Mouse (Mus musculus): Measurements from ENCODE around the gene Pou2f1.
"Not testable (repeated sequence)": the region's sequence is repeated elsewhere in the genome, so short reads cannot be mapped to it uniquely, and the experiment has no call there.

The Pou2f1 gene

DNA sequence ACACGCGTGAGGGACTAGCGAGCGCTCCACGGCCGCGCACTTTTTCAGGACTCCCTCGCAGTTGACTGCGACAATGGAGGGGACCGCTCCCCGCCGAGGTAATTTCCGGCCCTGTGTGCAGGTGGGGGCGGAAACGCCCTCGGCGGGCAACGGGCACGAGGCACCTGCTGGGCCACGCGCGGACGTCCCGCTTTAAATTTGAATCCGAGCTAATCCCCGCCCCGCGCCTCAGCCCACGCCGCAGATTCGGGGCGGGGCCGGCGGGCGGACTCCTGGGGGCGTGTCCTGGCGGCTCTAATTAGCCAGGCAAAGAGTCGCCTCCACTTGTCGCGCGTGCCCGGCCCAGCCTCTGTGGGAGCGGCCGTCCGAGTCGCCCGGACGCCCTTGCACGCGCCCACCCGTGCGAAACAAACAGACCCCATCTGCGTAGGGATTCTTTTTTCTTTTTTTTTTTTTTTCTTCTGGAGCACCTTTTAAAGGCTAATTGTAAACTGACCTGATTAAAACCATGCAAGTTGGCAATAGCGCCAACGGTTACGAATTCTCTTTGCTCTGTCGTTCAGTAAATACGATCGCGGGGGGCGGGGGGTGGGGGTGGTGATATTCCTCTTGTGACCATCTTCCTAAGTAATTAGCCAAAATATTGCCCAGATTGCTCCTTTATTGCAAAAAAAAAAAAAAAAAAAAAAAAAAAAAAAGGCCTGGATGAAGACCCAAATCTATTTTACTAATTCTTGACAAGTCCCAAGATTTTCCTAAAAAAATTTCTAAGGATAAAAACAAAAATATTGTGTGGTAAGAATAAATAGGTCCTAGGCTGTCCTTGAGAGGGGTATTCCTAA, 924 bp upstream of the Pou2f1 start:
- DNase-seq (ENCODE audit: low spot score in 2 of 2): peak; percentile 74 to 89

DNA sequence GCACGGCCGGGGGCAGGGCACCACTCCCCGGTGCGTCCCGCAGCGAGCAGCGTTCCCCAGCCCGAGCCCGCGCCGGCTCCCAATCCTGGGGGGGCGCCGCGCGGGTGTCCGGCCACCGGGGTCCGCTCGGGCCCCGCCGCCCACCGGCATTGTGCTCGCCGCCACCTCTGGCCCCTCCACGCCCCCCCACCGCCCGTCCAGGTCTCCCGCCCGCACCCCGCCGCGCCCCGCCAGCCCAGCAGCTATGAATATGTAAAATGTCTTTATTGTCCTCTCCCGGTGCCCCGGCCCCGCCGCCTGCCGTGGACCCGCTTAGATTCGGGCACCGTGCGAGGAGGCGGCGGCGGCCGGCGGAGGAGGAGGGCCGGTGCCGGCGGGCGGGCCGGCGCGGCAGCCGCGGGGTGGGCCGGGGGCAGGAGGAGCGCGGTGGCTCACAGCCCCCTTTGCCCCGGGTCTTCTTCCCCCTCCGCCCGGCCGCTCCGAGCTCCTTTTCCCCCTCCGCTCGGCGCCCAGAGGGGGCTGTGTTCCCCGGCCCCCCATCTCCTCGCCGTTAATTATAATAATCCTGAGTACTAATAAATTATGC, 481 bp downstream of the Pou2f1 start:
- DNase-seq (ENCODE audit: low spot score in 2 of 2): peak; percentile 5 to 10

DNA sequence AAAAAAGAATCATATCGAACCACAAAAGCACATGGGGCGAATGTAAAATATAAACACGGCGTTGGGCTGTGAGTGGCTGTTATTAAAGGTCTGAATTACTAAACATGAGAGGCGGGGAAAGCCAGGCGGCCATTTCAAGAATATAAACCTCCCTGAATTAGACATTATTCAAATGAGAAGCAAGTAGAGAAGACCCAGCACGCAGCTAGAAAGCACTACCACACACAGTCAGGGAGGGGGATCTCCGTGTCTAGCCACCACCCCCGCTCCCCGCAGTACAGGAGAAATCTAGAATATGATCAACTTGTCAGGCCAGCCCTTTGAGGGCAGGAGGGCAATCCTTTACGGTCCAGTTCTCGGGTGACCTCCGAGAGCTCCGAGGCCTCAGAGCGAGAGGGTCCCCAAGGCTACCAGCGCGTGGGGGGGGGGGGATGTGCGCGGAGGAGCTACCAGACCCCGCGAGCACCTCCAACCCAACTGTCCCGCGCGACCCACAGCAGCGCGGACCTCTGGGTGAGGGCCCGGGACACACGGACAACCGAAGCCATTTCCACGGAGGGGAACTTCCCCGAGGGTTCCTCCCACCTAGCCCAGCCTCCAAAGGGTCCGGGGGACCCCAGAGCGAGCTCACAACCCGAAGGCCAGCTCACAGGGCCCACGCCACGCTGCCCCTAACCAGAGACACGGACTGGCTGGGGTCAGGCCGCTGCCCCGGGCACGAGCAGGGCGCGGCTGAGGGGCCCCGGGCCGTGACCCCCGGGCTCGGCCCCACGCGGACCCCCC, 1.2 kb downstream of the Pou2f1 start:
- DNase-seq (ENCODE audit: low spot score in 2 of 2): peak; percentile 21 to 30

DNA sequence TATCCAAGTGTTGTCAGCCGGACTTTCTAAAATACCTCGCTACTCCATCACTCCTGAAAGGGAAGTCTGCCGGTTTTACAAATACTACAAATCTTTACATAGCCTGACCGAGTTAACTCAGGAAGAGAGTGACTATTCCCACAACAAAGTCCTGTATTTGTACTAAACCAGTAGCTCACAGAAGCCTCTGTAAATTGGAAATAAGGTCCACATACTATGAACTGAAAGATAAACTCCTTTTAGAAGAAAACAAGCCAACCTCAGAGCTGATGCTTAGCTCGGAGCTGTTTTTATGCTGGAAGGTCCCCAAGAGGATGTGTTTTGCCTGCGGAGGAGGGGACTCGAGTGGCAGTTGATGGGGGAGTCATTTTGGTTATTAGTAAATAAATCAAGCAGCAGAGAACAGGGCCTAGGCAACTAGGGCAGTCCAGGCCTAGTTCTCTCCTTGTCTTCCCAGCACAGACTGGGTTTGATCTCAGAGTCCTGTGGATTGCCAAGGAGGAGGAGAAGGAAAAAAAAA, 1.8 kb downstream of the Pou2f1 start:
- DNase-seq (ENCODE audit: low spot score in 2 of 2): peak in 1 of 2 experiments; percentile 12

DNA sequence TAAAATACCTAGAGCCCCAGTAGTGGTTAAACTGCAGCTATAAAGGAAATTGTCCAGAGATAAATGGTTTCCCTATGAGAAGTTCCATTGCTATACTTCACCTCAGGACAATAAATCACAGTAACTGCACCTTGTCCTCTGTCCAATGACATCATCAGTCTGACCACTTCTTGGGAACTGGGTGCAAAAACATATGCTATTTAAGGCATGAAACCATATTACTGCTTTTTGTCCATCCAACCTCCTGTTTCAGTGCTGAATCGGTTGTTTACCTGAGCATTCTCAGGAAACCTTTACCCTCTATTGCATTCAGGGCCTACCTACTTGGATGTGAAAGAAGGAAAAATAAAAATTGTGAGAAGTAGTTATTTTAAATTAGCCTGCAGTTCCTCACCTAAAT, 2.8 kb downstream of the Pou2f1 start:
- DNase-seq (ENCODE audit: low spot score in 2 of 2): no peak

DNA sequence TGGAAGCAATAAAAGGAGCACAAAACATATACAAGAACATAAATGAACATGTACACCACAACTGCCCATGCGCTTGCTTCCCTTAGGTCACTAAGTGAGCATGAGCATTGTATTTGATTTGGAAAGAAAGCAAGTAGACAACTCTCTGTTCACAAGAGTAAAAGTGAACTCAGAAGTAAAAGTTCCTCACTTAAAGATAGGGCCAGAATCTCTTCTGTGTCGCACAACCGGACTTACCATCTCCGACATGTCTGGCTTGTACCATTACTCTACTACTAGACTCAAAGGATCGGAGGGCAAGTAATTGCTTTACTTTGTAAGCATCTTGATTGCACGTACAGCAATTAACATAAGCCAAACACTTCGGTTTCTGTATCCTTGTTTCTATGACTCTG, 6.8 kb downstream of the Pou2f1 start:
- no peak for DNase-seq (ENCODE audit: low spot score in 2 of 2)

DNA sequence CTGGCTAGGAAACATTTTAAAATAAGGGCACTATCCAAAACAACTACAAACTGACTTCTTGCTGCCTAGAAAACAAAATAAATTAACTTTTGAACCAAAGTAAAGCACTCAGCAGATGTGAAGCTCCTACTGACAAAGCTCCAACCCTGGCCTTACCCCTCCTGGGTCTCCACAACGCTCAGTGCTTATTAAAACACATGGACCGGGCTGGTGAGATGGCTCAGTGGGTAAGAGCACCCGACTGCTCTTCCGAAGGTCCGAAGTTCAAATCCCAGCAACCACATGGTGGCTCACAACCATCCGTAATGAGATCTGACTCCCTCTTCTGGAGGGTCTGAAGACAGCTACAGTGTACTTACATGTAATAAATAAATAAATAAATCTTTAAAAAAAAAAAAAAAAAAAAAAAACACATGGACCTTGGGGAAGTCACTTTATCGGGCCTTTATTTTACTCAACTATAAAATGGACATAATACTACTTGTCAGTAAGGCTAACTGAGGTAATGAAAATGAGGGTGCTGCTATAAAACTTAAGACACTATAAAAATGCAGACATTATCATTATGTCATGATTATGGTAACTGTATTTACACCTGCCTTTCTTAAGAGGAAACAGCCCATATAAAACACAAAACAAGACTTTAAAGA, 7.3 kb downstream of the Pou2f1 start:
- DNase-seq (ENCODE audit: low spot score in 2 of 2): not testable (repeated sequence)

DNA sequence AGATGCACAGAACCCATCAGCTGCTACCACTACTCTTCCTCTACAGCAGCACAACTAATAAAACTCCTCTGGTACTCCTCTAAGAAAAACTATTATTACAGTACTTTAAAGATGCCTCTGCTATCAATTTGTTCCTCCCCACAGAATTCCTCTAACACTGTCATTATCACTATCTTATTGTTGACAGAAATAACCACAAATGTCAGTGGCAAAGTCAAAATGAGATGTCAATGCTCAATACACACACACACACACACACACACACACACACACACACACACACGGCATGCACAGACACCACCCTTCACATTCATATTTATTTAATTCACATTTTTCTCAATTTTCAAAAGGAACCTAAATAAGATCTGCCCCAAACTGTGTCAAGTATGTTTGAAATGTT, 8.2 kb downstream of the Pou2f1 start:
- DNase-seq (ENCODE audit: low spot score in 2 of 2): no peak

DNA sequence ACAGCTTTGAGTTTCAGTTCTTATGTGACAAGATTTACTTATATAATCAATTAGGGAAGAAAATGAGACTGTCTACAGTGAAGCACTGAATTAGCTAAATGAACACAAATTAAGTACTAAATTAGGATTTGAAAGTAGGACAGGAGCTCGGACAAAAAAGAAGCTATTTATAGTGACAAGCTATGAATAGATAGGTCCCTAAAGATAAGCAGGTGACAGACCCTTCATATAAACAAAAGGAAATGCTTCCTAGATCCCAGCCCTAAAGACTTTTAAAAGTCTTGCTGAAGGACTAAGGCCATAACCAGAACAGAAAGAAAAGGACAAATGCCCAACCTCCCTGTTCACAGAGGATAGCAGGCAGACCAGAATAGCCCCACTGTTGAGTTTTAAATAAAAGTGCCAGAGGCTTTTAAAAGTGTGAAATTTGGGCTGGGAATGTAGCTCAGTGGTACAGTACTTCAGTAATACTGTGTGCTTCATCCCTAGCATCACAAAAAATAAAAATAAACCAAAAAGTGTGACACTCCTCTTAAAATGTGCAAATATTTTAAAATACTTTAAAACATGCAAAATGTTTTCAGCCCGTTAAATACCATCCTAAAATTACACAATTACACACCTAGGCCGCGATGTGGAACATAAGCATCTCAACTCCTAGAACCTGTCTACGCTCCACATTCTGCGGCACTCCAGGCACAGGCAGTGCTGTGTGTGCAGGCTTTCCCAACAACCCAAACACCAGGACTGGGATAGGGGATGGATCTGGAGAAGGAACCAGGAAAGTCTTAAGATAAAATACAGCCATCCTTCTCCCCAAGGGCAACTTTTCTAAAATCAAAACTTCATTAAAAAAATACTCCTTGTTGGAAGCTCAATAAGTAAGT, 9.0 kb downstream of the Pou2f1 start:
- no peak for DNase-seq (ENCODE audit: low spot score in 2 of 2)

DNA sequence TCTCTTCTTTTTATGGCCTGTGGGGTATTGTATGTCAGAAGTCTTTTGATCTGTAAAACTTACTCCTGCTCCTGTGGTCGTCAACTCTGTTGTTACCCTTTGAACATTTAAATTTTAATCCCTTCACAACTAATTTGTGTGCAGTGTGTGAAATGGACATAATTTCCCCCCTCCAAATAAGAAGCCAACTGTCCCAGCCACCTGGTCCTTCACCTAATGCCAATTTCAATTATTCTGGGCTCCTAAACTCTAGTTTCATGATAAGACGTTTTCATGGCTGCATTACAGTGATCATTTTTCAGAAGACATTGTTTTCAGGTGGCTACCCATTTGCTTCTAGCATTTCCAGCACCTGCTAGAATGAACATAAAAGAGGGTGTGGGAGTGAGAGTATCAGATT, 13.9 kb downstream of the Pou2f1 start:
- DNase-seq (ENCODE audit: low spot score in 2 of 2): no peak

DNA sequence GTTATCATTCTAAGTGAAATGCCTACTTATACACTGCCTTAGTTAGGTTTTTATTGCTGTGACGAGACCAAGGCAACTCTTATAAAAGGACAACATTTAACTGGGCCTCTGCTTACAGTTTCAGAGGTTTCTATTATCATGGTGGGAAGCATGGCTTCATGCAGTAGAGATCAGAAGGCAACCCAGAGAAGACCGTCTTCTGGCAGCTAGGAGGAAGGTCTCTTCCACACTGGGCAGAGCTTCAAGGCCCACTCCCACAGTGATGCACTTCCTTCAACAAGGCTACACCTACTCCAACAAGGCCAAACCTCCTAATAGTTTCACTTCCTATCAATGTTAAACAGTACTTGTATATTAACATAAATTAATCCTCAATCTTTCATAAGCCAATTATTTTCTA, 14.4 kb downstream of the Pou2f1 start:
- no peak for DNase-seq (ENCODE audit: low spot score in 2 of 2)

DNA sequence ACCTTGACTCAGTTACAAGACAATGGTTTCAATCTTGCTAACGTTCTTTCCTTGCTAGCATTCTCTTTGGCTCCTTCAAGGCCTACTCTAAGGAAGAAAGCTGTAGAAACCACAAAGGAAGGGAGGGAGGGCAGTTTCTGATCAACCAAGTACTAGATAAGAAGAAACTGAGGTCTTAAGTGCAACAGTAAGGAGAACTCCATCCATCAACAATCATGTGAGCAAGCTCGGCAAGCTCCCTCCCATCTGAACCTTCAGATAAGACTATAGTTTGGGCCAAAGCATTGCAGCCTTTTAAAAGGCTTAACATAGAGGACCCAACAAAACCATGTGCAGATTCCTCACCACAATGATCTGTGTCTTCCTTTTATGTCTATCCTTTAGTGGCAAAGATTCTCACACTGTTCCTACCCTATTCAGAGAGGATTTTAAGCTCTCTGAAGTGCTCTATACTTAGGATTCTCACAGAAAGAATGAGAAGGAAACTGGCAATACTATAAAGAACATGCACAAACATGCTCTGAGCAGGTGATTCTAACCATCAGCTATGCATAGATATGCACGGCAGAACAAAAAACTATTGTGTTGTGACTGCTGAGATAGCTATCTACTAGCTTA, 16.6 kb downstream of the Pou2f1 start:
- no peak for DNase-seq (ENCODE audit: low spot score in 2 of 2)

DNA sequence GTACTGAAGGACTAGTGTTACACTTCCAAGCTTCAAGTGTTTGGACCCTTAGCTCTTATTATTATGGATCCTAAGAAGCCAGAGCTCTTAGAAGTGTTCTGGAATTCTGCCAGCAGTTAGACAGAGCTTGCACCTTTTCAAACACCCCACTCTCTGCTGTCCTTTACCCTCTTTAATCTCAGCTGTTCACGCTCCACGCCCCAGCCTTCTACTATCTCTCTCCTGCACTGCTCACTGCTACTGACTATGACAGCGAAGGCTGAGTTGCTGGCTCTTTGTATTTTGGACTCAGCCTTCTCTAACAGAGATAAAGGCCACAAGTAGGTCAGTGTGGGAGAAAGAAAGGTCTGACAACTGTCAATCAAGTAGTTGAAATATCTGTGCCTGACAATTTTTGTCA, 17.3 kb downstream of the Pou2f1 start:
- no peak for DNase-seq (ENCODE audit: low spot score in 2 of 2)

DNA sequence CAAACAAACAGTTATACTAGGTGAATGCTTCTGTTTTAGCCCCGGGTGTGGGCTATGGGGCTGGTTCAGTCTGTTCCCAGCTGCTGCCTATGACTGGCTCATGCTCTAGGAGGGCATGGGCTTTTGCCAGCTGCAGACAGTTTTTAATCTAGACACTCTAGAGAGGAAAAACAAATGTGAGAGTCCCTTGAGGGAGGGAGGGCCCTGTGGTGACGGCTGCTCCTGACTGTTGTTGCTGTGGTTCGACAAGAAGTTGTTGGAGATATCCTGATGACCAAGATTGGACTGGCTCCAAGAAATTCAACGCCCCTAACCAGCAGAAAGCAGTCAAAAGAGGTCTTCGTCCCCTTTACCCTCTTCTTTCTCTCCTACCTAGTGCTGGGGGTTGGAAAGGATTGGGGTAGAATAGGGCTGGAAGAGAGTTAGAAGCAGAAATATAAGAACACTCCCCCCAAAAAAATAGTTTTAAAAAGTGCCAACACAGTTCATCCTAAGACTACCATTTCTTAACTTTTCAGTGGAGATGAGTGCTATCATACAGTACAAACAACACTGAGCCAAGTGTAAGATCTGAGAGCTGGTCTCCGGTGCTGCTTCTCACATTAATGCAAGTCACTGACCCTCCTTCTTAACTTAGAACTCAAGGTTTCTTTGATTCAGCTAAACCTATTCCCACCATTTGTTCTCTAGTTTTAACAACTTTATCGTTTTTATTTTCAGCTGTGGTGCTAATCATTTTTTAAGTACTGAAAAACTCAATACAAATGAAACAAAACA, 25.6 kb downstream of the Pou2f1 start:
- DNase-seq (ENCODE audit: low spot score in 2 of 2): no peak

DNA sequence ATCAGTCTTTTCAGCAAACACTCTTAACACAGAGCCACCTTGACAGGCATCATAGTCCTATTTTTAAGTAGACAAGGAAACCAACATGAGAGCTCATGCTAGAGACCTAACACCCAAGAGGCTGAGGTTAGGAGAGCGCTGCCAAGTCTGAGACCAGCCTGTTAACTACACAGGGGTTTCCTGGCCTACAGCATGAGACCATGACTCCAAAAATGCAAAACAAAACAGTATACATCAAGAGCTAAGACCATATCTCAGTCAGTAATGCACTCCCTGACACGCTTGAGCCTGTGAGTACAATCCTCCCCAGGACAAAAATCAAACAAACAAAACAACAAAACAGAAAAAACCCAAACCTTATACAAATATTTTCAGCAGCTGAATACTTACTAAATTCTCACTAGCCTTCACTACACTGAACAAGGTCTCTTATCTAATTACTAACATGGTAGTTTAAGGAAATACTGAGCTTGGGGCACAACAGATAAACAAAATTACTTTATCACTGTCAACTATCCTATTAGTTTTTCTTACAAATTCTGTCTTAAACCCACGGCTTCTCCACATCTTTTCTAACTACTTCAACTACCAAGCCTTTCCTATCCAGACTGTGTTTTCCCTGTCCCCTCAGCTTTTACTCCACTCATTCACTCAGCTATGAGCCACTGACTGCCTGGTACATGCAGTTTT, 33.3 kb downstream of the Pou2f1 start:
- no peak for DNase-seq (ENCODE audit: low spot score in 2 of 2)

DNA sequence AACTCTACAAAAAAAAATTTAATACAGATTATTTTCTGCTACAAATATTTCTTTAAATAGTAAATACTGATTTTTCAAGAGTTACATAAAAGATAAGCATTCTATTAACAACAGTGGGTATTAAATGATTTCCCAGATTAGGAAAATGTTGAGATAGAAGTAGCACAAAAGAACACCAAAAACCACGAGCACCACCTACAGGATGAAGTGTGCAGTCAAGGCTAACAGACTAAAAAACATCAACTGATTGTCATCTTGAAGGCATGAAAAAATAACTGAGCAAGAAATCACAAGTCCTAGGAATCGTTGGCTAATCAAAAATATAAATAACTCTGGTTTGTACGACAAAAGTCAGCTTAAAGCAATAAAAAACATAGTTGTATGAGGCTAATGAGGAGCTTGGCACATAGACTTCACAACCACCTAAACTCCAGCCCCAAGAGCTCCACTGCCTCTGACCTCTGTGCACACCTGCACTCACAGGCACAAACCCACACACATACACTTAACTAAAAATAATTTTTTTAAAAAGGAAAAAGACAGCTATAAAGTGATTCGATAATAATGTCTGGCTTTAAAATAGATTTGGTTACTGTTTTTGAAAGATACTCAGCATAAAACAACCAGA, 35.3 kb downstream of the Pou2f1 start:
- DNase-seq (ENCODE audit: low spot score in 2 of 2): peak; percentile 32 to 39

DNA sequence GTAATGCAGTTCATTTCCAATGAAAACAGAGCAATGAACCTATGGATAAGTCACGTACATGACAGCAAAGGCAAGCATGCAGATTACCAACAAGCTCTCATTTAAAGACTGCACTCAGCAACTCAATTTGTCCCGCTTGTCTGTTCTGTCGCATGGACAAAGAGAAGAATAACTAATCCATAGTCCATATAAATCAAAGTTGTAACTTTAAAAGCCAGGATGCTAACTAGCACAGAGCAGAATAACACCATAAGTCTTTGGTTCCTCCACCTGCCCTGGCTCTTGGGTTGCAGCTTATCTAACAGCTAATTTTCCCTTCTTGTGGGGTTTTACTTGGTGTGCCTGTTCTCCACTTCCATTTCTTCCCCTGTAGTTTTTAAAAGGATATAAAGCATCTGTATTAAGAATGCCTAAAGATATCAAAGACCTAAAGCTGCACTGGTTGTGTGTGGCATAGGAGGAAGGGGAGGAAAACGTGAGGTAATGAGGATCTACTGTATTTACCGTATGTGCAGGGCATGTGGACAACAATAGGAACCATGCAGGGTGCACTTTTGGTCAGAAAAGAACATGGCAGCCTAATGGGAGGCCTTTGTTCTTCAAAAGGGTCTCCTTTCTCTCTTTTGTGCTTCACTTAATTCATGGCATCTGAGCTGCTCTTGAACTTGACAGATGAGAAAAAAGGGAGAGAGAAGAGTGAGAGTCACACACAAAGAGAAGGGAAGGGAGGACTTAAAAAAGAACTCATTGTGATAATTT, 36.1 kb downstream of the Pou2f1 start:
- no peak for DNase-seq (ENCODE audit: low spot score in 2 of 2)

Data from frontal cortex, postnatal 25 days (tissue).